Mouse (Mus musculus): ENCODE results near the gene Gm49340. TPM values are rescaled to one million over a fixed set of nuclear protein-coding genes. Genes with fewer than 3 reads are reported as not detected.

Gm49340 gene
- polyA plus RNA-seq, 1 experiment = 0.59 TPM

- Histone ChIP-seq H3K36me3 (ENCODE audit: control insufficient read depth, insufficient read depth, low read length) (no peaks in the 10 kb centered on the region), H3K27ac (ENCODE audit: control insufficient read depth, insufficient read depth, low read depth, low read length) (no peak overlapping the region), H3K4me3 (ENCODE audit: control insufficient read depth, low read depth, low read length) (no peak overlapping the region), H3K4me1 (ENCODE audit: control insufficient read depth, insufficient read depth, low read length) (peaks cover 2% of the 10 kb centered on the region; the same call in 1 of the 2 replicates), H3K27me3 (ENCODE audit: control insufficient read depth, insufficient read depth, low read length) (no peaks in the 10 kb centered on the region)
- TF ChIP-seq POLR2A (IDR thresholded peaks at IDR 0.05; ENCODE audit: control insufficient read depth, low read depth, low read length) = no peak
- TF ChIP-seq CTCF (IDR thresholded peaks at IDR 0.05; ENCODE audit: control insufficient read depth, insufficient read depth, insufficient replicate concordance, low read depth, low read length) = no peak
Observed at GRCm38 (mm10) chr11:73333357-73333756, 3.8 kb downstream of the Gm49340 start.

GRCm38 (mm10) chr11:73336919-73337318 is 7.4 kb downstream of the Gm49340 start:
- no peak for TF ChIP-seq CTCF (IDR thresholded peaks at IDR 0.05; ENCODE audit: control insufficient read depth, insufficient read depth, insufficient replicate concordance, low read depth, low read length)
- TF ChIP-seq POLR2A (IDR thresholded peaks at IDR 0.05; ENCODE audit: control insufficient read depth, low read depth, low read length) = no peak
- no peak overlapping the region for H3K4me3 ChIP-seq (ENCODE audit: control insufficient read depth, low read depth, low read length)
- no peaks in the 10 kb centered on the region for H3K27me3 ChIP-seq (ENCODE audit: control insufficient read depth, insufficient read depth, low read length)
- H3K27ac ChIP-seq (ENCODE audit: control insufficient read depth, insufficient read depth, low read depth, low read length) = no peak overlapping the region
- H3K36me3 ChIP-seq (ENCODE audit: control insufficient read depth, insufficient read depth, low read length) = no peaks in the 10 kb centered on the region
- no peaks in the 10 kb centered on the region for H3K4me1 ChIP-seq (ENCODE audit: control insufficient read depth, insufficient read depth, low read length)

- Histone ChIP-seq H3K4me1 (ENCODE audit: control insufficient read depth, insufficient read depth, low read length) (no peaks in the 10 kb centered on the region), H3K27ac (ENCODE audit: control insufficient read depth, insufficient read depth, low read depth, low read length) (no peak within 1 kb of the TSS), H3K36me3 (ENCODE audit: control insufficient read depth, insufficient read depth, low read length) (no peaks in the 10 kb centered on the region), H3K27me3 (ENCODE audit: control insufficient read depth, insufficient read depth, low read length) (no peaks in the 10 kb centered on the region), H3K4me3 (ENCODE audit: control insufficient read depth, low read depth, low read length) (no peak within 1 kb of the TSS)
- TF ChIP-seq POLR2A (IDR thresholded peaks at IDR 0.05; ENCODE audit: control insufficient read depth, low read depth, low read length) (no peak), CTCF (IDR thresholded peaks at IDR 0.05; ENCODE audit: control insufficient read depth, insufficient read depth, insufficient replicate concordance, low read depth, low read length) (no peak)
Observed at GRCm38 (mm10) chr11:73350483-73350882, 20.9 kb downstream of the Gm49340 start, which contains the start of gene Olfr20. Gene Olfr20, plus strand, starts transcription at chr11:73350783.

- no peaks in the 10 kb centered on the region for H3K4me1 ChIP-seq (ENCODE audit: control insufficient read depth, insufficient read depth, low read length)
- no peak within 1 kb of the TSS for H3K27ac ChIP-seq (ENCODE audit: control insufficient read depth, insufficient read depth, low read depth, low read length)
Observed at GRCm38 (mm10) chr11:73370946-73371345, 41.4 kb downstream of the Gm49340 start, which contains the start of gene Olfr376. Gene Olfr376, plus strand, starts transcription at chr11:73371246.

GRCm38 (mm10) chr11:73395374-73395773 is 65.8 kb downstream of the Gm49340 start:
- Histone ChIP-seq H3K4me3 (ENCODE audit: control insufficient read depth, low read depth, low read length) (no peak overlapping the region), H3K27ac (ENCODE audit: control insufficient read depth, insufficient read depth, low read depth, low read length) (no peak overlapping the region), H3K27me3 (ENCODE audit: control insufficient read depth, insufficient read depth, low read length) (no peaks in the 10 kb centered on the region), H3K36me3 (ENCODE audit: control insufficient read depth, insufficient read depth, low read length) (no peaks in the 10 kb centered on the region), H3K4me1 (ENCODE audit: control insufficient read depth, insufficient read depth, low read length) (no peaks in the 10 kb centered on the region)
- TF ChIP-seq POLR2A (IDR thresholded peaks at IDR 0.05; ENCODE audit: control insufficient read depth, low read depth, low read length) = no peak
- no peak for TF ChIP-seq CTCF (IDR thresholded peaks at IDR 0.05; ENCODE audit: control insufficient read depth, insufficient read depth, insufficient replicate concordance, low read depth, low read length)

More at GRCm38 (mm10) chr11:73370946-73371345, 41.4 kb downstream of the Gm49340 start, which contains the start of gene Olfr376:
- H3K36me3 ChIP-seq (ENCODE audit: control insufficient read depth, insufficient read depth, low read length) = no peaks in the 10 kb centered on the region
- H3K4me3 ChIP-seq (ENCODE audit: control insufficient read depth, low read depth, low read length) = no peak within 1 kb of the TSS
- TF ChIP-seq POLR2A (IDR thresholded peaks at IDR 0.05; ENCODE audit: control insufficient read depth, low read depth, low read length) = no peak
- no peaks in the 10 kb centered on the region for H3K27me3 ChIP-seq (ENCODE audit: control insufficient read depth, insufficient read depth, low read length)

- Histone ChIP-seq H3K27ac (ENCODE audit: control insufficient read depth, insufficient read depth, low read depth, low read length) (no peak within 1 kb of the TSS), H3K27me3 (ENCODE audit: control insufficient read depth, insufficient read depth, low read length) (no peaks in the 10 kb centered on the region), H3K36me3 (ENCODE audit: control insufficient read depth, insufficient read depth, low read length) (no peaks in the 10 kb centered on the region), H3K4me1 (ENCODE audit: control insufficient read depth, insufficient read depth, low read length) (no peaks in the 10 kb centered on the region), H3K4me3 (ENCODE audit: control insufficient read depth, low read depth, low read length) (no peak within 1 kb of the TSS)
- TF ChIP-seq CTCF (IDR thresholded peaks at IDR 0.05; ENCODE audit: control insufficient read depth, insufficient read depth, insufficient replicate concordance, low read depth, low read length) = no peak
- TF ChIP-seq POLR2A (IDR thresholded peaks at IDR 0.05; ENCODE audit: control insufficient read depth, low read depth, low read length) = no peak
Observed at GRCm38 (mm10) chr11:73399514-73399913, 70.0 kb downstream of the Gm49340 start, which contains the start of gene Olfr1. Gene Olfr1, minus strand, starts transcription at chr11:73399614.

Other genes with a start within 250 kb of the Gm49340 start
- 12.3 and 13.7 TPM in 2 replicates for gene Itgae, start 239.2 kb upstream of the Gm49340 start, polyA plus RNA-seq (2012; rRNA removed)
- gene Haspin, start 191.4 kb upstream of the Gm49340 start, polyA plus RNA-seq (2012; rRNA removed) = 256 and 297 TPM in 2 replicates
- 0.54 and 1.00 TPM in 2 replicates for gene P2rx5, start 169.3 kb upstream of the Gm49340 start, polyA plus RNA-seq (2012; rRNA removed)
- gene Emc6, start 152.7 kb upstream of the Gm49340 start, polyA plus RNA-seq (2012; rRNA removed) = 33.1 and 36.0 TPM in 2 replicates
- 8.7 and 14.5 TPM in 2 replicates for gene Tax1bp3, start 152.7 kb upstream of the Gm49340 start, polyA plus RNA-seq (2012; rRNA removed)
- 17.8 and 18.3 TPM in 2 replicates for gene Ctns, start 130.7 kb upstream of the Gm49340 start, polyA plus RNA-seq (2012; rRNA removed)
- 1.8 and 2.0 TPM in 2 replicates for gene Shpk, start 130.3 kb upstream of the Gm49340 start, polyA plus RNA-seq (2012; rRNA removed)
- gene Trpv1, start 95.4 kb upstream of the Gm49340 start, polyA plus RNA-seq (2012; rRNA removed) = 0.17 and 1.6 TPM in 2 replicates
- 0.04 and 0.05 TPM in 2 replicates for gene Trpv3, start 62.4 kb upstream of the Gm49340 start, polyA plus RNA-seq (2012; rRNA removed)
- gene Aspa, start 145 bp upstream of the Gm49340 start, polyA plus RNA-seq (2012; rRNA removed) = 3.1 and 3.6 TPM in 2 replicates
- gene Spata22, start within 50 bp of the Gm49340 start, polyA plus RNA-seq (2012; rRNA removed) = 6.1 and 8.5 TPM in 2 replicates
- gene Olfr20, start 21.0 kb downstream of the Gm49340 start, polyA plus RNA-seq (2012; rRNA removed) = 2.2 and 3.0 TPM in 2 replicates
- gene Olfr376, start 41.5 kb downstream of the Gm49340 start, polyA plus RNA-seq (2012; rRNA removed) = 0.11 TPM in 1 of 2 replicates, not detected in the other
- gene Olfr1, start 69.9 kb downstream of the Gm49340 start, polyA plus RNA-seq (2012; rRNA removed) = 0.12 TPM in 1 of 2 replicates, not detected in the other
- gene Olfr378, start 98.7 kb downstream of the Gm49340 start, polyA plus RNA-seq (2012; rRNA removed) = not detected in 2 replicates
- gene Olfr380, start 127.8 kb downstream of the Gm49340 start, polyA plus RNA-seq (2012; rRNA removed) = not detected in 2 replicates
- gene Olfr381, start 161.9 kb downstream of the Gm49340 start, polyA plus RNA-seq (2012; rRNA removed) = not detected in 2 replicates
- gene Olfr382, start 187.5 kb downstream of the Gm49340 start, polyA plus RNA-seq (2012; rRNA removed) = not detected in 2 replicates